Mouse (Mus musculus): ENCODE results near the gene Gm38119.

DNA sequence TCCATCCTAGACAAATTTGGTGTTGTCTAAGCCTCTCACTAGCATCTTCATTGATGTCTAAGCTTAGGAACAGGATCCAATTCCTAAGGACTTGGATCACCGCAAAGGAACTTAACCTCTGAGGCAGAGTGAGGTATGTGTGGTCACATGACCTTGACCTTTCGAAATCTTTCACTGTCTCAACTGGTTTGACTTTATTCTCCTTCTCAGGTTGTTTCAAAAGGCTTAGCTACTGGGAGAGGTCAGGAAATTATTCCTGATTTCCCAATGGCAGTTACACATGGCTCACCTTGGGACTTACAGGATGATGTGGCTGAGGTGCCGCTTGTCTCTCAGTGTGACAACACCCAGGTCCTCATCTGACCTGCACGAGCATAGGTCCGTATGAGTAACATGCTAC, 16.3 kb downstream of the Gm38119 start:
- TF ChIP-seq TAL1 (IDR thresholded peaks at IDR 0.05; ENCODE audit: low read length) (no peak), GATA1 (IDR thresholded peaks at IDR 0.05; ENCODE audit: low read length) (no peak)

Data from erythroblast, embryonic 14.5 days (primary cell).